Mouse (Mus musculus) ES-E14 (cell line): ENCODE measurements around the gene Ppt1. TPM values are rescaled to one million over a fixed set of nuclear protein-coding genes. Genes with fewer than 3 reads are reported as not detected.

Source experiments
- DNase-seq: peaks from one replicate; pipeline ENCODE4 v3.0.0-alpha.2; 2013; ENCODE audit warnings: low read depth, low spot score
- H3K27ac ChIP-seq: 2 replicates; pipeline ENCODE4 v1.5.1; 2012; ENCODE audit warnings: low read depth, mild to moderate bottlenecking, low read length, moderate library complexity, mixed read lengths; ENCODE audit not compliant: poor library complexity, insufficient read depth, severe bottlenecking
- H3K36me3 ChIP-seq: 2 replicates; pipeline ENCODE4 v1.6.1; 2012; ENCODE audit warnings: mild to moderate bottlenecking, low read length, moderate library complexity, mixed read lengths; ENCODE audit not compliant: control insufficient read depth, poor library complexity, insufficient read depth, severe bottlenecking
- H3K4me1 ChIP-seq, 2 experiments: fragments of 150-350 bp in 1 of 2; sonication (generic) in 1 of 2; 2 replicates each; pipeline ENCODE4 v1.6.1; 2012; ENCODE audit warnings: low read length in 2 of 2, mild to moderate bottlenecking in 1 of 2, mixed read lengths in 1 of 2; ENCODE audit not compliant: control insufficient read depth in 2 of 2, insufficient read depth in 2 of 2, poor library complexity in 1 of 2
- H3K4me3 ChIP-seq, 2 experiments: fragments of 150-350 bp in 1 of 2; sonication (generic) in 1 of 2; 2 replicates each; pipeline ENCODE4 v1.5.1; 2012; ENCODE audit warnings: low read length in 2 of 2, low read depth in 1 of 2, mild to moderate bottlenecking in 1 of 2, mixed read lengths in 1 of 2; ENCODE audit not compliant: insufficient read depth in 1 of 2, poor library complexity in 1 of 2, severe bottlenecking in 1 of 2
- H3K9ac ChIP-seq: 2 replicates; pipeline ENCODE4 v1.6.1; 2012; ENCODE audit warnings: low read depth, mild to moderate bottlenecking, low read length, mixed read lengths; ENCODE audit not compliant: poor library complexity, insufficient read depth, severe bottlenecking
- H3K9me3 ChIP-seq: fragments of 150-350 bp; sonication (generic); 2 replicates; pipeline ENCODE4 v1.6.1; 2012; ENCODE audit warnings: low read depth, mild to moderate bottlenecking, low read length; ENCODE audit not compliant: control insufficient read depth, insufficient read depth
- CHD2 ChIP-seq: IDR thresholded peaks from 2 replicates; pipeline ENCODE4 v1.6.1; 2014; ENCODE audit warnings: mild to moderate bottlenecking, low read depth, low read length, inconsistent platforms
- HCFC1 ChIP-seq: IDR thresholded peaks from 2 replicates; pipeline ENCODE4 v1.6.1; 2012; ENCODE audit warnings: low read length, inconsistent platforms, borderline replicate concordance; ENCODE audit not compliant: insufficient read depth
- MAFK ChIP-seq: IDR thresholded peaks from 2 replicates; pipeline ENCODE4 v1.6.1; 2014; ENCODE audit warnings: mild to moderate bottlenecking, low read depth, low read length, inconsistent platforms; ENCODE audit not compliant: insufficient read depth
- ZC3H11A ChIP-seq: IDR thresholded peaks from 2 replicates; pipeline ENCODE4 v1.6.1; 2012; ENCODE audit warnings: low read depth, mild to moderate bottlenecking, inconsistent platforms, low read length, borderline replicate concordance
- ZNF384 ChIP-seq: IDR thresholded peaks from 2 replicates; pipeline ENCODE4 v1.6.1; 2012; ENCODE audit warnings: low read depth, low read length, inconsistent platforms
- in situ Hi-C, 2 experiments: fragments of 600-800 bp; cut with MboI; formaldehyde crosslinking; loops; one replicate each; pipeline ENCODE4 v1.15.1; 2025; ENCODE audit warnings: low sequenced_read_pairs in 2 of 2, inconsistent platforms in 1 of 2; ENCODE audit not compliant: unreplicated experiment in 2 of 2
- total RNA-seq: library from RNA; depleted of rRNA; stranded (reverse); fragments of 300-350 nt; gene quantifications from 2 replicates; pipeline ENCODE4 v1.2.3, GENCODE M21; 2012

Gene Ppt1
- total RNA-seq, 1 experiment, result 34.9 TPM

DNA sequence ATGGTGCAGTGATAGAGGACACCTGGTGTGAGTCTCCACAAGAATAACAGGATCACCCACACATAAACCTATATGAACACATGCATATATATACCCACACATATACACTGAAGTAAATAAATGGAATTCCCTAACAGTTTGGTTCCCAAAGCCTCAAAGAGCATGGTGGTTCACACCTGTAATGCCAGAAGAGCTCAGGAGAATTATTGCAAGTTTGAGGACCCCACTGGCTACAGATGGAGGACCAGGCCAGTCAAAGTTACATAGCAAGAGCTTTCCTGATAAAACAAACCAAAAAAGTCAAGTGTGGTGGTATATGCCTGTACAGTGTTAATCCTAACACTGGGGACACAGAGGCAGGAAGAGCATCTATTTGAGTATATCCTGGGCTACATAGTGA is 15.5 kb downstream of the Ppt1 start:
- peaks cover 0 to 3% of the 10 kb centered on the region in 2 experiments; a peak in 1 of 4 replicates for H3K4me1 ChIP-seq
- TF ChIP-seq ZNF384 (no peak), CHD2 (no peak), ZC3H11A (no peak), MAFK (no peak), HCFC1 (no peak)
- DNase-seq, result no peak
- in situ Hi-C loops, result no loop called here
- H3K27ac ChIP-seq, result no peak overlapping the region
- H3K4me3 ChIP-seq, result no peak overlapping the region
- no peaks in the 10 kb centered on the region for H3K9me3 ChIP-seq
- no peak overlapping the region for H3K9ac ChIP-seq
- H3K36me3 ChIP-seq, result peaks cover 14% of the 10 kb centered on the region

DNA sequence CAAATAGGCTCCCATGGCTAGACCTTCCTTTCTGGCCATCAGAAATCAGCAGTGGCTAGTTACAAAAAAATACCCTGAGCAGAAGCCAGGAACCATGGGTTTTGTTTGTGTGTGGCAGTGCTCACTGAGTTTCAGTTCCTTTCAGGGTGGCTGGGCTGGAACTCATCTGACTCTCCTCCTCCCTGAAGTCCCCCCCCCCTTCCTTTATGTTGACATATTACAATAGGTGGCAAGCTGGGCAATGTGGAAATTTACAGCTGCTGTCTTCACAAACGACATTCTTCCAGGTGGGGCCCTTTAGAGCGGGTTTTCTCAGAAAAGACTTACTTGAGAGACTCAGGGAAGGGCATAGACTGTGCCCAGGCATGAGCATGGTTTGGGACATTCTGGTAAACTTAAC is 17.6 kb downstream of the Ppt1 start:
- in situ Hi-C loops, result no loop called here
- H3K36me3 ChIP-seq, result peaks cover 14% of the 10 kb centered on the region
- no peak overlapping the region for H3K9ac ChIP-seq
- DNase-seq, result no peak
- no peaks in the 10 kb centered on the region for H3K9me3 ChIP-seq
- H3K4me1 ChIP-seq, result peaks cover 0 to 3% of the 10 kb centered on the region in 2 experiments; a peak in 1 of 4 replicates
- H3K4me3 ChIP-seq, result no peak overlapping the region
- H3K27ac ChIP-seq, result no peak overlapping the region
- TF ChIP-seq MAFK (no peak), ZNF384 (no peak), HCFC1 (no peak), ZC3H11A (no peak)

DNA sequence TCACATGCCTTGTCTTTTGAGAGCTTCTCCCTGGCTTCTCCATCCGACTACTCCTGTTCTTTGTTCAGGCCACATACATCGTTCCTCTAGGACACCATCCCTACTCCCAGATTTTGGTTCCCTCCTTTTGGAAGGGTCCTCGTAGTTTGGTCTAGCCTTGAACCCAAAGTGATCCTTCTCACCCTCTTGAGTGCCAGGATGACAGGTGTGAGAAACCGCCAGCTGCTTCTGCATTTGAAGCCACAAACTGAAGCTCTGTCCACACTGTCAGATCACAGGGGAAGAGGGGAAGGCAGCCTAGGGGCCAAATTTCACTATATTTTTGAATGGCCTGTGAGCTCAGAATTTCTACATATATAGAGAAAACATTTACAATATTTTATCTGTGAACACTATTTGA is 18.7 kb downstream of the Ppt1 start:
- no peak overlapping the region for H3K9ac ChIP-seq
- peaks cover 0 to 2% of the 10 kb centered on the region in 2 experiments; a peak in 1 of 4 replicates for H3K4me1 ChIP-seq
- no peak overlapping the region for H3K27ac ChIP-seq
- in situ Hi-C loops, result no loop called here
- H3K4me3 ChIP-seq, result no peak overlapping the region
- no peak for DNase-seq
- TF ChIP-seq ZNF384, result no peak
- no peak for TF ChIP-seq HCFC1
- no peak for TF ChIP-seq ZC3H11A
- no peak for TF ChIP-seq CHD2
- TF ChIP-seq MAFK, result no peak
- no peaks in the 10 kb centered on the region for H3K9me3 ChIP-seq
- H3K36me3 ChIP-seq, result peaks cover 16% of the 10 kb centered on the region

DNA sequence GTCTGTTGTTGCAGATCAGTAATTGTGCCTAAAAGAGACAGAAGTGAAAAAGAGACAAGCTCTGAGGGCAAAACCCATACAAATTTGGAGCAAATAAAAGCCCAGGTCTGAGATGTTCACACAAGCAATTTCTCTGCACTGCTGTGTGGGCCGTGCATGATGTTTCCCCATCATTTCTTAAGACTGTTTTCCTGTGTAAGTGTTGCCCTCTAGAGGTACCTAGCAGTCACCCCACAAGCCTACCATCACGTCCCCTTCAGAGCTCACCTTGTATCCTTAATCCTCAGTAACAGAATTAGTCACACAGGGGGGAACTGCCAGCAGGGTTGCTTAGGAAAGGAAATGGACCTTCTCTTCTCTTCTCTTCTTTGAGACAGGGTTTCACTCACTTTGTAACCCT is 21.9 kb downstream of the Ppt1 start:
- Histone ChIP-seq H3K4me3 (no peak overlapping the region), H3K36me3 (peaks cover 22% of the 10 kb centered on the region), H3K9ac (no peak overlapping the region), H3K27ac (no peak overlapping the region), H3K4me1 (no peaks in the 10 kb centered on the region), H3K9me3 (no peaks in the 10 kb centered on the region)
- no peak for DNase-seq
- in situ Hi-C loops, result no loop called here
- TF ChIP-seq CHD2 (no peak), MAFK (no peak), HCFC1 (no peak), ZC3H11A (no peak), ZNF384 (no peak)

DNA sequence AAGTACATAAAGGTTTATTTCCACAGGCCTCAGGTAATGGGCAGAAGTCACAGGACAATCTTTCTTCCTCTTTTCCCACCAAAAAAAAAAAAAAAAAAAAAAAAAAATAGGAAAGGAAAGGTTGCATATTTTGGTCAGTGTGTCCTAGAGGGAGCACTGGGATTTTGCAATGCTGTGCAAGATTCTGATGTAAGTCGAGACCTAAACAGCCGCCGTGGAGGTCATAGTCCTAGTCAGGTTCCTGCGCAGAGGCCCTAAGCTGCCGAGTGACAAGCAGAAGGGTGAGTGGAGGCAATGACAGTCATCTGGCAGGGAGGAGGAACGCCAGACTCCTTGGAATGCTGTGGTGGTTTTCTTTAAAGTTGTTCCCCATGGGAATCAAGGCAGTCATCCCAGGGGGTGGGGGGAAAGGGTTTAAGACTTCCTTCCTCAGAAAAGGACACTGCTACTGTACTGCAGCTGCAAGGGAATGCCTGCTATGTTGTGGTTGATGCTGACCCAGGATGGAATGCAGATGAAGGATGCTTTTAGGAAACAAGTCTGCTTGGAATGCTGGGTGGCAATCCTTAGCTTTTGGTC is 23.1 kb downstream of the Ppt1 start:
- in situ Hi-C loops, result no loop called here
- no peak overlapping the region for H3K9ac ChIP-seq
- no peaks in the 10 kb centered on the region for H3K4me1 ChIP-seq
- no peak overlapping the region for H3K27ac ChIP-seq
- peaks cover 30% of the 10 kb centered on the region for H3K36me3 ChIP-seq
- no peaks in the 10 kb centered on the region for H3K9me3 ChIP-seq
- no peak for TF ChIP-seq MAFK
- TF ChIP-seq ZNF384, result no peak
- no peak for TF ChIP-seq ZC3H11A
- TF ChIP-seq HCFC1, result no peak
- no peak for TF ChIP-seq CHD2
- H3K4me3 ChIP-seq, result no peak overlapping the region
- no peak for DNase-seq
